Mouse (Mus musculus): ENCODE results near the gene Ptpn1.

GRCm38 (mm10) chr2:168002188-168002587, 70.3 kb downstream of the Ptpn1 start:
- TF ChIP-seq CTCF (IDR thresholded peaks at IDR 0.05; ENCODE audit: control insufficient read depth, insufficient read depth, insufficient read length) (no peak), MAX (IDR thresholded peaks at IDR 0.05) (no peak)
